Mouse (Mus musculus) embryo, embryonic 10.5 days (tissue): ENCODE results near the gene Hivep1.

ENCODE experiments used
- DNase-seq: peaks from one replicate; pipeline ENCODE4 v3.0.0-alpha.2; 2015; ENCODE audit warnings: low spot score

Gene Hivep1

GRCm38 (mm10) chr13:42233741-42234419 lies 182.1 kb downstream of the Hivep1 start:
- DNase-seq = no peak

- no peak for DNase-seq
Observed at GRCm38 (mm10) chr13:42238520-42238919, 186.7 kb downstream of the Hivep1 start.

DNA sequence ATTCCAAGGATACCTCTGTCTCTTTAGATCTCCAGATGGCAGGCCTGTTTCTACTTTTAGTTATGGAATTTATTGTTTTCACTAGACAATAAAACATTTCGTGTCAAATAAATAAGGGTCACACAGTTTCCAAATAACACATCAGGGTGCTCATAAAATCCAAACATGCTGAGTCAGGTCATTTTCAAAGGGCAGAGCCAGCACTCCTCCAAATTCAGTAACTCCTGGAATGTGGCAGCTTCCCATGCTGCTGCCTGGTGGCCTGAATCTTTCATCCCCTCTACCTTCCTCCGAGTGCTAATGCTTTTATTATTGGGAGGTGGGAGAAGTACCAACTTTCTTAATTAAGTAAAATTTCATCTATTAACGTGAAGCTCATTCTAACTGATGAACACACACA lies 190.3 kb downstream of the Hivep1 start:
- DNase-seq = no peak
